8 mouse cellular contexts compared by ENCODE assay signal in genomic region chr10:77206565-77207079, GRCm38 (mm10). TPM values are rescaled to one million over a fixed set of nuclear protein-coding genes. Genes with fewer than 3 reads are reported as not detected.
DNase-seq lines count a peak whose midpoint lies in the region; ATAC-seq and TF ChIP-seq lines count a peak whose summit lies in the region.

No protein-coding gene starts in this region.

- no peaks in the 10 kb centered on the region for H3K9me3 ChIP-seq in hindbrain, embryonic 14.5 days (ENCODE audit: control insufficient read depth, low read length)
- no peaks in the 10 kb centered on the region for H3K9me3 ChIP-seq in hindbrain, embryonic 11.5 days (ENCODE audit: control insufficient read depth, low read length)
- H3K9me3 ChIP-seq in limb, embryonic 10.5 days (replicated peaks) = no peaks in the 10 kb centered on the region
- H3K9me3 ChIP-seq in stomach, embryonic 16.5 days (replicated peaks; ENCODE audit: control insufficient read depth, low read length) = no peaks in the 10 kb centered on the region

- 43% methylated on average over 3 of the region's 3 CpGs for WGBS in hindbrain, embryonic 14.5 days
- WGBS in hindbrain, embryonic 11.5 days = 46% methylated on average over 3 of the region's 3 CpGs
- WGBS in kidney, adult 2 months = 26% methylated on average over 3 of the region's 3 CpGs
- whole genome bisulfite sequencing in limb, embryonic 10.5 days = 56% methylated on average over 3 of the region's 3 CpGs
- WGBS in stomach, embryonic 16.5 days = 25% methylated on average over 3 of the region's 3 CpGs

- H3K36me3 ChIP-seq in hindbrain, embryonic 14.5 days (replicated peaks; ENCODE audit: control insufficient read depth, insufficient read depth) = no peaks in the 10 kb centered on the region
- no peaks in the 10 kb centered on the region for H3K36me3 ChIP-seq in hindbrain, embryonic 11.5 days (ENCODE audit: control insufficient read depth, insufficient read depth, low read length)
- H3K36me3 ChIP-seq in kidney, adult 2 months (ENCODE audit: control insufficient read depth, insufficient read depth, low read length) = no peaks in the 10 kb centered on the region
- H3K36me3 ChIP-seq in limb, embryonic 10.5 days = no peaks in the 10 kb centered on the region
- no peaks in the 10 kb centered on the region for H3K36me3 ChIP-seq in stomach, embryonic 16.5 days (ENCODE audit: control insufficient read depth, insufficient read depth, low read length)

- DNase-seq in hindbrain, embryonic 14.5 days (ENCODE audit: low spot score) = no peak
- no peak for DNase-seq in hindbrain, embryonic 11.5 days (ENCODE audit: low spot score)
- DNase-seq in adrenal gland, adult 2 months = peak; percentile 75
- DNase-seq in gastrocnemius, postnatal 36 days = peak; percentile 46 to 63
- DNase-seq in kidney, adult 2 months = peak; percentile 87
- DNase-seq in limb, embryonic 10.5 days (ENCODE audit: low spot score) = no peak

- H3K27ac ChIP-seq in hindbrain, embryonic 14.5 days = 0 out of 2 replicates have a peak overlapping the region, but pooled peaks have one; percentile 14
- no peak overlapping the region for H3K27ac ChIP-seq in hindbrain, embryonic 11.5 days (ENCODE audit: low read depth, low read length)
- peak overlapping the region; percentile 76 for H3K27ac ChIP-seq in kidney, adult 2 months (ENCODE audit: insufficient read depth, low read depth, low read length)
- H3K27ac ChIP-seq in limb, embryonic 10.5 days = peak overlapping the region; percentile 66
- H3K27ac ChIP-seq in stomach, embryonic 16.5 days (ENCODE audit: low read length) = peak overlapping the region; percentile 81

- ATAC-seq in hindbrain, embryonic 14.5 days (ENCODE audit: low FRiP score) = no peak
- no peak for ATAC-seq in hindbrain, embryonic 11.5 days (ENCODE audit: low FRiP score)
- ATAC-seq in stomach, embryonic 16.5 days (ENCODE audit: insufficient read depth, low FRiP score) = peak; percentile 81
- ATAC-seq in megakaryocyte progenitor cell, adult 5-6 weeks (replicated peaks; ENCODE audit: poor library complexity) = no peak

- H3K4me1 ChIP-seq in hindbrain, embryonic 14.5 days (replicated peaks; ENCODE audit: control insufficient read depth, insufficient read depth, low read length) = no peaks in the 10 kb centered on the region
- no peaks in the 10 kb centered on the region for H3K4me1 ChIP-seq in hindbrain, embryonic 11.5 days (replicated peaks; ENCODE audit: control insufficient read depth, insufficient read depth, low read length)
- H3K4me1 ChIP-seq in kidney, adult 2 months (ENCODE audit: control insufficient read depth, insufficient read depth, low read length) = peaks cover 18% of the 10 kb centered on the region
- peaks cover 26% of the 10 kb centered on the region for H3K4me1 ChIP-seq in limb, embryonic 10.5 days
- H3K4me1 ChIP-seq in stomach, embryonic 16.5 days (ENCODE audit: control insufficient read depth, insufficient read depth, low read length) = peaks cover 38% of the 10 kb centered on the region

- no peak overlapping the region for H3K9ac ChIP-seq in hindbrain, embryonic 14.5 days
- no peak overlapping the region for H3K9ac ChIP-seq in hindbrain, embryonic 11.5 days (ENCODE audit: low read depth, low read length)
- 0 out of 2 replicates have a peak overlapping the region, but pooled peaks have one; percentile 38 for H3K9ac ChIP-seq in stomach, embryonic 16.5 days (ENCODE audit: low read length)

- H3K4me2 ChIP-seq in hindbrain, embryonic 14.5 days (replicated peaks) = no peak overlapping the region
- H3K4me2 ChIP-seq in hindbrain, embryonic 11.5 days (replicated peaks; ENCODE audit: low read depth, low read length) = no peak overlapping the region
- no peak overlapping the region for H3K4me2 ChIP-seq in stomach, embryonic 16.5 days (ENCODE audit: low read depth, low read length)

- intact Hi-C loops in gastrocnemius, postnatal 36 days (cut with DNase I) = no loop called here

- no peaks in the 10 kb centered on the region for H3K27me3 ChIP-seq in hindbrain, embryonic 14.5 days (ENCODE audit: control insufficient read depth, insufficient read depth, low read length)
- no peaks in the 10 kb centered on the region for H3K27me3 ChIP-seq in hindbrain, embryonic 11.5 days (ENCODE audit: control insufficient read depth, insufficient read depth, low read length)
- H3K27me3 ChIP-seq in kidney, adult 2 months (replicated peaks; ENCODE audit: control insufficient read depth, insufficient read depth, low read length) = no peaks in the 10 kb centered on the region
- H3K27me3 ChIP-seq in limb, embryonic 10.5 days (ENCODE audit: low read depth, poor library complexity, severe bottlenecking) = no peaks in the 10 kb centered on the region
- H3K27me3 ChIP-seq in stomach, embryonic 16.5 days (ENCODE audit: control insufficient read depth, insufficient read depth, low read length) = no peaks in the 10 kb centered on the region

- H3K4me3 ChIP-seq in hindbrain, embryonic 14.5 days (replicated peaks; ENCODE audit: low read length) = no peak overlapping the region
- H3K4me3 ChIP-seq in hindbrain, embryonic 11.5 days (ENCODE audit: low read depth, low read length) = no peak overlapping the region
- no peak overlapping the region for H3K4me3 ChIP-seq in kidney, adult 2 months (ENCODE audit: insufficient read depth, low read depth, low read length)
- H3K4me3 ChIP-seq in limb, embryonic 10.5 days = no peak overlapping the region
- no peak overlapping the region for H3K4me3 ChIP-seq in stomach, embryonic 16.5 days (replicated peaks; ENCODE audit: low read length)

- TF ChIP-seq POLR2A in kidney, adult 2 months (IDR thresholded peaks at IDR 0.05; ENCODE audit: low read depth, low read length) = no peak

- no peak for TF ChIP-seq CTCF in kidney, adult 2 months (conservative IDR thresholded peaks at IDR 0.05; ENCODE audit: insufficient read depth, insufficient read length, low read depth, low read length)

RNA-seq across cellular contexts. Expression of gene Col18a1, which starts 40.3 kb away (rescaled TPM):
- 38.6 and 51.2 TPM in 2 replicates for polyA plus RNA-seq in hindbrain, embryonic 14.5 days (2014; fragmentation: Nextera tagmentation; extraction: Ambion mirVana)
- polyA plus RNA-seq in hindbrain, embryonic 11.5 days (2014; fragmentation: Nextera tagmentation; extraction: Ambion mirVana) = 40.4 and 48.3 TPM in 2 replicates
- 10 to 100 TPM; 26.7 to 40.0 TPM for total RNA-seq in adrenal gland, adult 2 months (2021)
- polyA plus RNA-seq in adrenal gland, adult 2 months (2012; rRNA removed) = 75.8 and 78.8 TPM in 2 replicates
- total RNA-seq in gastrocnemius, postnatal 36 days (2021) = 10 to 100 TPM in 1 of 2 experiments, 1 to 10 TPM in 1; 6.4 to 10.3 TPM
- polyA plus RNA-seq in kidney, adult 2 months (2012; rRNA removed) = 114 and 138 TPM in 2 replicates
- 149 and 159 TPM in 2 replicates for polyA plus RNA-seq in limb, embryonic 10.5 days (2016; fragmentation: Nextera tagmentation; extraction: Ambion mirVana)
- polyA plus RNA-seq in stomach, embryonic 16.5 days (2015; fragmentation: Nextera tagmentation; extraction: Ambion mirVana) = 78.9 and 82.2 TPM in 2 replicates
- total RNA-seq in megakaryocyte progenitor cell, adult 5-6 weeks (2015) = 0.02 TPM in 1 of 2 replicates, not detected in the other
- not detected in 2 replicates for total RNA-seq in megakaryocyte progenitor cell, adult 5-6 weeks (2017)

RNA-seq across cellular contexts. Expression of gene Pofut2, which starts 52.4 kb away (rescaled TPM):
- polyA plus RNA-seq in hindbrain, embryonic 14.5 days (2014; fragmentation: Nextera tagmentation; extraction: Ambion mirVana) = 53.2 and 53.3 TPM in 2 replicates
- 68.4 and 72.6 TPM in 2 replicates for polyA plus RNA-seq in hindbrain, embryonic 11.5 days (2014; fragmentation: Nextera tagmentation; extraction: Ambion mirVana)
- total RNA-seq in adrenal gland, adult 2 months (2021) = 10 to 100 TPM; 73.0 to 87.9 TPM
- 107 and 117 TPM in 2 replicates for polyA plus RNA-seq in adrenal gland, adult 2 months (2012; rRNA removed)
- 10 to 100 TPM; 19.9 to 23.2 TPM for total RNA-seq in gastrocnemius, postnatal 36 days (2021)
- polyA plus RNA-seq in kidney, adult 2 months (2012; rRNA removed) = 45.9 and 50.6 TPM in 2 replicates
- polyA plus RNA-seq in limb, embryonic 10.5 days (2016; fragmentation: Nextera tagmentation; extraction: Ambion mirVana) = 72.9 and 83.3 TPM in 2 replicates
- 125 and 137 TPM in 2 replicates for polyA plus RNA-seq in stomach, embryonic 16.5 days (2015; fragmentation: Nextera tagmentation; extraction: Ambion mirVana)
- total RNA-seq in megakaryocyte progenitor cell, adult 5-6 weeks (2015) = 11.5 and 12.0 TPM in 2 replicates
- total RNA-seq in megakaryocyte progenitor cell, adult 5-6 weeks (2017) = 15.0 and 15.8 TPM in 2 replicates

Comparison
In these comparisons a context has a peak if more than half of its experiments do, and no peak if none do; other contexts are left out.
1. DNase-seq: peak in adrenal gland, adult 2 months (single experiment), gastrocnemius, postnatal 36 days (2 of 2) and kidney, adult 2 months (single experiment); none in hindbrain, embryonic 14.5 days (single experiment), hindbrain, embryonic 11.5 days (single experiment) and limb, embryonic 10.5 days (single experiment).